In genomic region chr11:20108151-20108550, GRCm38 (mm10) we compare ENCODE assay signal across 15 mouse cellular contexts. TPM values are rescaled to one million over a fixed set of nuclear protein-coding genes. Genes with fewer than 3 reads are reported as not detected.
DNase-seq lines count a peak whose midpoint lies in the region; ATAC-seq and TF ChIP-seq lines count a peak whose summit lies in the region.
"Had no signal": no experiment of that assay in that cellular context is flagged by ENCODE, and none has a peak within 500 bp of the region (broad histone marks: within the 10 kb centered on the region; RNA-seq: fewer than 3 reads in every experiment).

No protein-coding gene starts in this region.

- H3K27me3 ChIP-seq in liver, embryonic 15.5 days = no peaks in the 10 kb centered on the region
- no peaks in the 10 kb centered on the region for H3K27me3 ChIP-seq in stomach, embryonic 16.5 days (ENCODE audit: control insufficient read depth, insufficient read depth, low read length)
- H3K27me3 ChIP-seq: hindbrain, embryonic 13.5 days had no signal

- H3K4me1 ChIP-seq in liver, embryonic 15.5 days (replicated peaks) = peaks cover 27% of the 10 kb centered on the region
- H3K4me1 ChIP-seq in stomach, embryonic 16.5 days (ENCODE audit: control insufficient read depth, insufficient read depth, low read length) = peaks cover 9% of the 10 kb centered on the region

- no peaks in the 10 kb centered on the region for H3K9me3 ChIP-seq in liver, embryonic 15.5 days (replicated peaks)
- no peaks in the 10 kb centered on the region for H3K9me3 ChIP-seq in stomach, embryonic 16.5 days (replicated peaks; ENCODE audit: control insufficient read depth, low read length)
- H3K9me3 ChIP-seq: hindbrain, embryonic 13.5 days had no signal

- 36% methylated on average over 7 of the region's 7 CpGs for WGBS in liver, embryonic 15.5 days (ENCODE audit: insufficient replicate concordance)
- WGBS in stomach, embryonic 16.5 days = 87% methylated on average over 7 of the region's 7 CpGs

- DNase-seq in layer of hippocampus, adult 2 months (ENCODE audit: low spot score in 2 of 2) = no peak
- DNase-seq in layer of hippocampus, adult 9-10 months (ENCODE audit: low spot score) = no peak
- peak; percentile 16 for DNase-seq in T-cell, adult 2 months (ENCODE audit: low spot score)
- no peak for DNase-seq in urinary bladder, postnatal 25 days (ENCODE audit: low spot score)
- DNase-seq in left cerebral cortex, adult 9 months (ENCODE audit: low spot score in 2 of 2) = no peak
- DNase-seq in right cerebral cortex, postnatal 25 days = no peak
- DNase-seq: adrenal gland, postnatal 14 days; cerebellum, postnatal 14 days; heart, adult 11 months; lung, postnatal 10 days; midbrain, embryonic 14.5 days had no signal

- H3K9ac ChIP-seq in liver, embryonic 15.5 days = no peak overlapping the region
- no peak overlapping the region for H3K9ac ChIP-seq in stomach, embryonic 16.5 days (ENCODE audit: low read length)
- H3K9ac ChIP-seq: hindbrain, embryonic 13.5 days had no signal

- peaks cover 7% of the 10 kb centered on the region; the same call in 1 of the 2 replicates for H3K36me3 ChIP-seq in liver, embryonic 15.5 days (replicated peaks)
- 0 out of 2 replicates have a peak, but pooled peaks cover 2% of the 10 kb centered on the region for H3K36me3 ChIP-seq in stomach, embryonic 16.5 days (ENCODE audit: control insufficient read depth, insufficient read depth, low read length)

- no peak overlapping the region for H3K4me3 ChIP-seq in layer of hippocampus, adult 2 months
- H3K4me3 ChIP-seq in liver, embryonic 15.5 days (replicated peaks) = no peak overlapping the region
- H3K4me3 ChIP-seq in stomach, embryonic 16.5 days (replicated peaks; ENCODE audit: low read length) = no peak overlapping the region
- H3K4me3 ChIP-seq: hindbrain, embryonic 13.5 days had no signal

- H3K27ac ChIP-seq in layer of hippocampus, adult 2 months = peak overlapping the region; percentile 48; the same call in 1 of the 2 replicates
- H3K27ac ChIP-seq in liver, embryonic 15.5 days (replicated peaks) = peak overlapping the region; percentile 26; the same call in 1 of the 2 replicates
- H3K27ac ChIP-seq in stomach, embryonic 16.5 days (ENCODE audit: low read length) = peak overlapping the region; percentile 57
- H3K27ac ChIP-seq: hindbrain, embryonic 13.5 days had no signal

- ATAC-seq in liver, embryonic 15.5 days (ENCODE audit: insufficient read depth) = no peak
- ATAC-seq in stomach, embryonic 16.5 days (ENCODE audit: insufficient read depth, low FRiP score) = no peak
- ATAC-seq: intestine, embryonic 16.5 days had no signal

- TF ChIP-seq CTCF in layer of hippocampus, adult 2 months (conservative IDR thresholded peaks at IDR 0.05) = no peak

- H3K4me2 ChIP-seq in liver, embryonic 15.5 days = peak overlapping the region; percentile 19; the same call in 1 of the 2 replicates
- no peak overlapping the region for H3K4me2 ChIP-seq in stomach, embryonic 16.5 days (ENCODE audit: low read depth, low read length)
- H3K4me2 ChIP-seq: hindbrain, embryonic 13.5 days had no signal

RNA-seq across cellular contexts. Expression of gene Actr2, which starts 4.6 kb away (rescaled TPM):
- total RNA-seq in layer of hippocampus, adult 2 months (2021) = 100 to 1,000 TPM; 330 to 344 TPM
- 47.5 and 54.7 TPM in 2 replicates for polyA plus RNA-seq in liver, embryonic 15.5 days (2015; fragmentation: Nextera tagmentation; extraction: Ambion mirVana)
- 126 and 137 TPM in 2 replicates for polyA plus RNA-seq in stomach, embryonic 16.5 days (2015; fragmentation: Nextera tagmentation; extraction: Ambion mirVana)
